Mouse (Mus musculus): ENCODE data around the gene Ntn1. TPM values are rescaled to one million over a fixed set of nuclear protein-coding genes. Genes with fewer than 3 reads are reported as not detected.

Ntn1 gene
- total RNA-seq, 2 experiments from 2014 or later: 5.9 to 7.2 TPM

- Histone ChIP-seq H3K27ac (no peak overlapping the region), H3K4me3 (no peak overlapping the region)
- no peak for DNase-seq (ENCODE audit: low spot score in 2 of 2)
- TF ChIP-seq CTCF (conservative IDR thresholded peaks at IDR 0.05): peak; percentile 12; the same call in 1 of the 2 replicates
Observed at GRCm38 (mm10) chr11:68260399-68260798, 140.2 kb downstream of the Ntn1 start.

- H3K27ac ChIP-seq: no peak overlapping the region
- TF ChIP-seq CTCF (conservative IDR thresholded peaks at IDR 0.05): no peak
- no peak for DNase-seq (ENCODE audit: low spot score in 2 of 2)
- no peak overlapping the region for H3K4me3 ChIP-seq
Observed at GRCm38 (mm10) chr11:68258498-68258897, 142.1 kb downstream of the Ntn1 start.

- Histone ChIP-seq H3K4me3 (no peak overlapping the region), H3K27ac (no peak overlapping the region)
- no peak for DNase-seq (ENCODE audit: low spot score in 2 of 2)
- TF ChIP-seq CTCF (conservative IDR thresholded peaks at IDR 0.05): no peak
Observed at GRCm38 (mm10) chr11:68253531-68253930, 147.1 kb downstream of the Ntn1 start.

- no peak for DNase-seq (ENCODE audit: low spot score in 2 of 2)
- H3K27ac ChIP-seq: no peak overlapping the region
- H3K4me3 ChIP-seq: no peak overlapping the region
- TF ChIP-seq CTCF (conservative IDR thresholded peaks at IDR 0.05): no peak
Observed at GRCm38 (mm10) chr11:68250106-68250505, 150.5 kb downstream of the Ntn1 start.

GRCm38 (mm10) chr11:68247897-68248296 lies 152.7 kb downstream of the Ntn1 start:
- TF ChIP-seq CTCF (conservative IDR thresholded peaks at IDR 0.05): no peak
- no peak for DNase-seq (ENCODE audit: low spot score in 2 of 2)
- no peak overlapping the region for H3K27ac ChIP-seq
- H3K4me3 ChIP-seq: no peak overlapping the region

GRCm38 (mm10) chr11:68244992-68245261 lies 155.7 kb downstream of the Ntn1 start:
- TF ChIP-seq CTCF (conservative IDR thresholded peaks at IDR 0.05): no peak
- Histone ChIP-seq H3K27ac (no peak overlapping the region), H3K4me3 (no peak overlapping the region)
- DNase-seq (ENCODE audit: low spot score in 2 of 2): no peak

GRCm38 (mm10) chr11:68244254-68244991 lies 156.2 kb downstream of the Ntn1 start:
- no peak for TF ChIP-seq CTCF (conservative IDR thresholded peaks at IDR 0.05)
- H3K27ac ChIP-seq: no peak overlapping the region
- DNase-seq (ENCODE audit: low spot score in 2 of 2): peak in 1 of 2 experiments; percentile 11
- H3K4me3 ChIP-seq: no peak overlapping the region

GRCm38 (mm10) chr11:68239756-68240155 lies 160.9 kb downstream of the Ntn1 start:
- TF ChIP-seq CTCF (conservative IDR thresholded peaks at IDR 0.05): peak; percentile 44
- H3K4me3 ChIP-seq: no peak overlapping the region
- DNase-seq (ENCODE audit: low spot score in 2 of 2): no peak
- no peak overlapping the region for H3K27ac ChIP-seq

GRCm38 (mm10) chr11:68233469-68233965 lies 167.1 kb downstream of the Ntn1 start:
- TF ChIP-seq CTCF (conservative IDR thresholded peaks at IDR 0.05): no peak
- H3K4me3 ChIP-seq: no peak overlapping the region
- no peak overlapping the region for H3K27ac ChIP-seq
- DNase-seq (ENCODE audit: low spot score in 2 of 2): no peak

- peak; percentile 24; the same call in 1 of the 2 replicates for TF ChIP-seq CTCF (conservative IDR thresholded peaks at IDR 0.05)
- H3K4me3 ChIP-seq: no peak overlapping the region
- H3K27ac ChIP-seq: no peak overlapping the region
- no peak for DNase-seq (ENCODE audit: low spot score in 2 of 2)
Observed at GRCm38 (mm10) chr11:68231558-68231957, 169.1 kb downstream of the Ntn1 start.

- DNase-seq (ENCODE audit: low spot score in 2 of 2): no peak
- no peak for TF ChIP-seq CTCF (conservative IDR thresholded peaks at IDR 0.05)
- H3K27ac ChIP-seq: no peak overlapping the region
- H3K4me3 ChIP-seq: no peak overlapping the region
Observed at GRCm38 (mm10) chr11:68228941-68229665, 171.5 kb downstream of the Ntn1 start.

GRCm38 (mm10) chr11:68227837-68228236 lies 172.8 kb downstream of the Ntn1 start:
- no peak for DNase-seq (ENCODE audit: low spot score in 2 of 2)
- no peak overlapping the region for H3K4me3 ChIP-seq
- no peak for TF ChIP-seq CTCF (conservative IDR thresholded peaks at IDR 0.05)
- H3K27ac ChIP-seq: no peak overlapping the region

- no peak overlapping the region for H3K4me3 ChIP-seq
- TF ChIP-seq CTCF (conservative IDR thresholded peaks at IDR 0.05): no peak
- DNase-seq (ENCODE audit: low spot score in 2 of 2): no peak
- no peak overlapping the region for H3K27ac ChIP-seq
Observed at GRCm38 (mm10) chr11:68226654-68227057, 174.0 kb downstream of the Ntn1 start.

GRCm38 (mm10) chr11:68223143-68223542 lies 177.5 kb downstream of the Ntn1 start:
- Histone ChIP-seq H3K4me3 (no peak overlapping the region), H3K27ac (no peak overlapping the region)
- no peak for DNase-seq (ENCODE audit: low spot score in 2 of 2)
- TF ChIP-seq CTCF (conservative IDR thresholded peaks at IDR 0.05): no peak

Data from layer of hippocampus, adult 2 months (tissue).